Mouse (Mus musculus) lung, adult 18-20 months (tissue): ENCODE measurements at regions not wholly inside any gene's neighbourhood (a gene's known extent, or its start where the extent isn't known, plus 50 kb on each side); places are given as distances from the start of the nearest gene placed in this dataset.
A peak's percentile ranks its signal among the peaks of the same experiment; 100 is the strongest.

Experiments
- DNase-seq, 2 experiments: peaks; one replicate each; pipeline ENCODE4 v3.0.0; 2022; ENCODE audit warnings: mixed read lengths in 2 of 2

DNA sequence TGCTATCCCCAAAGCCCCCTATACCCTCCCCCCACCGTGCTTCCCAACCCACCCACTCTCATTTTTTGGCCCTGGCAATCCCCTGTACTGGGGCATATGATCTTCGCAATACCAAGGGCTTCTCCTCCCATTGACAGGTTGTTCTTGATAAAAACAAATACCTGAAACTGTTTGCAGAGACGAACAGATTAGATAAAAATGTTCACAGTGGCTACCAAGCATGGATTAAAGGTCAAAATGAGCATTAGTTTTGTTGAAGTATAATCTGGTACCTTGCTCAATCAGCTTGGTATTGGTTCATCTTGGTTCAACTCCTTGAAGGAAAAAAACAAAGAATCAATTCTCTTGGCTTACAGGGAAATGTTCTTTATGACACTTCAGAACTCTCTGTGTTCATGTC is 81.5 kb upstream of the Dab2 start:
- no peak for DNase-seq

DNA sequence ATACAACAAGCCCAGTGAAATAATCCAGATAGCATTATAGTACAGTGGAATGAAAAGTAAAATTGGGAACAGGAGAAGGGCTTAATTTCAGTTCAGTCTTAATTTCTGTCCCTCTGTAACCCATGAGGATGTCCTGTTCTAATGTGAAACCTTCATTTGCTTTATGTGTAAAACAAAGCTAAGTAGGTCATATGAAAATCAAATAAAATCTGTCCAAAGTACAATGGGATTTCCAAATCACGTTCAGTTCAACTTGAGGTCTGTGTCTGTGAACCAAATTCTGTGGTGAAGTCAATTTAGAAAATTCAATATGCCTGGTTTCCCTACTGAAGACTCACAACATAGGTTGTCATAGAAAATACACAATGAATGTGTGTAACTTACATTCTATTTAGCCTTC is 74.4 kb upstream of the Dab2 start:
- DNase-seq, result no peak

DNA sequence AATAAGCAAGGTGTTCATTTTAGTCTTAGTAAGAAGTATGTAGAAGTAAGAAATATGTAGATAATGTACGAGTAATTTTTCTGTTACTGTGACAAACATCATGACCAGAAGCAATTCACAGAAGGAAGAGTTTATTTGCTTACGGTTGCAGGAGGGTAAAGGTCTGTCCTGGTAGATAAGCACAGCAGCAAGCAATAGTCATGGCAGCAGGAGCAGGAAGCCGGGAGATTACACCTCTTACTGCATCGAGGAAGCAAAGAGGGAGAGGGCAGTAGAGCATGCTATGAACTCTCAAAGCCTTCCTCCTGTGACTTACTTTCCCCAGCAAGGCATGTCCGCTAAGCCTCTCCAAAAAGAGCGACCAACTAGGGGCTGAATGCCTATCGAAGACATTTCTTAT is 69.0 kb upstream of the Dab2 start:
- DNase-seq, result no peak

DNA sequence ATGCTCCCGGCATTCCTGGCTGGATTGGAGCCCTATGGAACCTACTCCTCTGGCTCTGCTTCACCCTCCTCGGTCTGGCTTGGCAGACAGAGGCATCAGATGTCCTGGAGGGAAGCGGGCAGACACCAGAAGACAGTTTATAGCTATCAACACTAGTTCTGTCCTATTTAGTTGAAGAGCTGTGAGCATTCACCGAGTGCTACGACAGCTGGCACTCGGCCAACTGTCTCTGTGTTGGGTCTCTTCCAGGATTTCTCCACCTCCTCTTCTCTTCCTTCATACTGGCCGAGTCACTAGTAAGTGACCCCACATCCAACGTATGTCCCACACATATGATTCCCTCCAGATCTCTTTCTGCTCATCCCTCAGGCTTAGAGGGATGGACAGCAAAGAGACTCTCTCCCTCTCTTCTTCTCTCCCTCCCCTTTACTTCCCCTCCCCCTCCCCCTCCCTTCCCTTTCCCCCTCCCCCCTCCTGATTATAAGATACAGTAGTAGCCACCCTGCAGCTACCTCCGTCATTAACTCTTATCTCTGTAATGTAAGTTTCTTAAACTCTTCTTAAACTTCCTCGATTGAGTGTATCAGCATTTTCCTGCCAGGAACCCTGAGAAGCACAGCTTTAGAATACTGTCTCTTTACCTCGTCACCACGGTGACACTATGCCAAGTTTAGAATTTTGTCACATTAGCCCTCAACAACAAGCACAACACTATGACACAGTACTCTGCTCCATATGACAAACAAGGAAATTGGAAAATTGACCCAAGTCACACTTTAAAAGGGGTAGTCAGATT is 68.1 kb upstream of the Dab2 start:
- no peak for DNase-seq

DNA sequence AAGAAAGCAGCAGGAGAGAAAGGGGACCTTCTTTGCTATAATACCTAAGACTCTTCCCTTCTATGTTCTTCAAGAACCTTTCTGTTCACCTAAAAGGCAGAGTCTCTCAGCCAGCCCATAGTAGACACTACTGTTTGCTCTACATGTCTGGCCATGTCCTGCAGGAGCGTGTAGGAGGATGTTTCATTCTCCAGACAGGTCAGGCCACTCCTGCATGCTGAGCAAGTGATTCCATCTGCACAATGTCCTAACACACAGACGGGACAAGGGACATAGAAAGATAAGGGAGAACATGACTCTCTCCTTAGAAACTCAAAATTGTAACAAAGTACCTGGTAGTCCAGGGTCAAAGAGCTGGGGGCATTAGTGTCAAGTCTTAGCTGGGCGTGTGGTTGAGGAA is 66.0 kb upstream of the Dab2 start:
- DNase-seq, result no peak

DNA sequence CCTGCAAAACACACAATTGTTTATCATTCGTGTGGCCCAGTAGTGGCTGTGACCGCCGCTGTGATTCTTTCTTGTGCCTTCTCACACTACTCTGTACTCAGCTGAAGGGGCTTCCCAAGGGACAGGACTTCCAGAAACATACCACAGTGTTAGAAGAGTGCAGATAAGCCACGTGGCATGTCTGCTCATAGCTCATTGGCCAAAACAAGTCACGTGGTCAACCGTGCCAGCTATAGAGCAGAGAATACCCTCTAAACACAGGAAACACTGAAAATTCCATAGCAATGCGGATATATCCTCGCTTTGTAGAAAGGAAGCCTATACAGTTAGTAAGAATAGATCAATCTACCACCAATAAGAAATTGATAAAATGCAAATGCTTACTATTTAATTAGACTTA is 63.0 kb upstream of the Dab2 start:
- no peak for DNase-seq

DNA sequence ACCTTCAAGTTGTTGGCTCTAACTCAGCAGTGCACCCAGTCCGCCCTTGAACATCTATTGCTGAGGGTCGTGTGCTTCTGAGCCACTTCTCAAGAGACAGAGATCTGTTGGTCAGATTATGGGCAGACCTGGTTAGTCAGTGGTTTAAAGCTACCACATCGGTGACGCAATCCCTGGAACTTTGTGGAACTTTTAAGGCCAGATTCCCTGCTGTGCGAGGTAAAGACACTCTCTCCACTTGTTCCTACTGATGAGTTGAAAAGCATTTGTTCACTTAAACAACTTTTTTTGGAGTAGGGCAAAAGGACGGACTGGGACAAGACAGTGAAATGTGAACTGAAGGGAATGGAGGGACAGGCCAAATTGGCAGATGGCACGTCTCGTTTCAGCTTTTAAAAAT is 61.9 kb upstream of the Dab2 start:
- peak in 1 of 2 experiments; percentile 10 for DNase-seq

DNA sequence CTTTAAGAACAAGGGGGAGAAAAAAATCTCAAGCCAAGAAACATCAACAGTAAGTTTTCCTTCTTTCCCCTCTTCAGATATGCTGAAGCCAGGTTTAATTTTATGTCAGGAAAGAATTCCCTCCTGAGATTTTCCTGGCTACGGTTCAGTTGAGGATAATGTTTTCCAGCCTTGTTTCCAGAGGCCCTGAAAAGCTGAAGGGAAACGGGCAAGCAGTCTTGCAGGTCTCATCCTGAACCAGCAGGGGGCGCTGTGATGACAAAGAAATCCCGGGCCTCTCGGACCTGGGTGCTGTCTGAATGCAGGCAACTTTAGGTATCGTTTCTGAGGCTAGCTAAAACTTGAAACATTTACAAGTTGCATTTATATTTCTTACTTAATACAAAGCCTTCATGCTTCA is 61.5 kb upstream of the Dab2 start:
- DNase-seq, result peak; percentile 63 to 69

DNA sequence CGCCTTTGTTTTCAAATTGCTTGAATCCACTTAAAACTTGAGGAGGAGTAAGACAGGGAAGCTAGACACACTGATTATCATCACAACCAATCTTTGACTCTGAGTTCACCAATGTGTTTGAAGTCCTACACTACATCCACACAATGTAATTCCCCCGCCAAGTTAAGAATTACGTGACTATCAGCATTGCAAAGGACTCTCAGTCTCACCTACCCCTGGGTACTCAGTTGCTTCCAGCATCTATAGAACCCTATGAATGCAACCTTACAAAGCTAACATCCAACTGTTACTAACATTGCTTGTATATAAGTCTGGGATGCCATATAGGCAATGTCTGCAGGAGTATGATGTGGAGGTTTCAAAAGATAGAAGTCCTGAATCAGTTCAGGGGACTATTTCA is 60.8 kb upstream of the Dab2 start:
- DNase-seq, result no peak

DNA sequence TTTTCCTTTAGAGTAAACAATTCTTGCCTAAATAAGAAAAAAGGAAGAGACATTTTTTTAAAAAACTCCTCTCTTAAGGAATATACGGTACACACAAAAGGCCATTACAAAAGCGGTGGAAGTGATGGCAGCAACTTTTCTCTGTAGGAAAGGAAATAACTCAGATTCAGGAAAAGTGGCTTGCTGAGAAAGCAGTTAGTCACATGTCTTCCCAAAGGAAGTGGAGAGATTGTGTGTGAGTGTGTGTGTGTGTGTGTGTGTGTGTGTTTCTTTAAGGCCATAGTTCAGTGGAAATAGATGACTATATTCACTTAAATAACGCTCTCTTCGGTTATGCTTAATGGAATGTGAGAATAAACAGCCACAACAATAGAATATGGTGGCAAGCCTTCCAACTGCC is 57.5 kb upstream of the Dab2 start:
- DNase-seq, result no peak

DNA sequence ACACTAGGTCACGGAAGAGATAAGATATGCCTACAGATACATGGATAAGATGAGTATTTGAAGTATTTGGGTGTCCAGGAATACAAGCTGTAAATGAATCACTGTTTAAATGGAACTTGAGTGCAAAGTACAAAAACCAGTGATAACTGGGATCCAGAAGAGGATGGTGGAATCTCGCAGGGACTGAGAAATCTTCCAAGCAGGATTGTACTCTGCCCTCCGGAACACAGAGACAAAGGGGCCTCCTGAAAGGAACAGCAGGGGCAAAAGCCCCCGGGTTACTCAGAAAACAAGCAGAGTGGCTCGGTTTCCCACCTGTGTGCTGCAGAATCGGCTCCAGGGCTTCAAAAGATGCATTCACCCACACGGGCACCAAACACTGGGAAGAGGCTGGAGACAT is 55.2 kb upstream of the Dab2 start:
- no peak for DNase-seq

DNA sequence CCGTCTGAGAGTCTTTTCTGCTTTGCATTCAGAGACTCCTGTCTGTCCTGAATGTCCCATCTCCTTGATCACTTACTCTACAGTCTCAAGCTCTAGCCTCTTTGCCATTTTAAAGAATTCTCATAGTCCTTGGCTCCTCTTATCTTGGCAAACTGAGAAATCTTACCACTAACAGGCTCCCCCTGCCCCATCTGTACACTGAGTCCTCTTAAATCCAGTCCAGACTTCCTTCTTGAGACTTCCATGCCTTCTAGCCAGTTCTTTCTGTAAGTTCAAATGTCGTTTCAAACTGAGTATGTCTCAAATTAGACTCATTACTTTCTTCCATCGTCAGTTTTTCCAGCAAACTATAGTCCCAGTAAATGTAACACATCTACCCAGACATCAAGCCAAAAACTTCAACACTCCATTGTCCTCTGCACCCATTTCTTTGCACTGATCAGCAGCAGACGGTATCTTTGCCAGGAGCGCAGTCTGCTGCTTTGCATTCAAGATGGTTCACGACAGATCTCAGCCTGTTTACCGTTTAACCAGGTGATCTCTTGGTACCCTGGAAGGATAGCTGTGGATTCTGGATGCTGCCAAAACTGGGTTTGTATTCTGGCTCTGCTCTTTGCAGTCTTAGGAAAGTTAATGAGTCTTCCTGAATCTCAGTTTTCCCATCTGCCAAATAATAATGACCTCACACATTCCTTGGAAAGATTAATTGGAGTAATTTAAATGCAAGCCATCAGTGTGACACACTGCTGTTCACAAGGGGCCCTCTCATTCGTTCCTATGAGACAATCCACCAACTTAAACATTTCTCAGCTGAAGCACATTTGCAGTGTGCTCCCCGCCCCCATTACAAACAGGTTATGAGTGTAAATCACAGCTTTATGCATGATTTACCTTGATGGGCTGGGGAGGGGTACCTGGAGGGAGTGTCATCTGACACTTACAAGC is 53.4 kb upstream of the Dab2 start:
- DNase-seq, result no peak

DNA sequence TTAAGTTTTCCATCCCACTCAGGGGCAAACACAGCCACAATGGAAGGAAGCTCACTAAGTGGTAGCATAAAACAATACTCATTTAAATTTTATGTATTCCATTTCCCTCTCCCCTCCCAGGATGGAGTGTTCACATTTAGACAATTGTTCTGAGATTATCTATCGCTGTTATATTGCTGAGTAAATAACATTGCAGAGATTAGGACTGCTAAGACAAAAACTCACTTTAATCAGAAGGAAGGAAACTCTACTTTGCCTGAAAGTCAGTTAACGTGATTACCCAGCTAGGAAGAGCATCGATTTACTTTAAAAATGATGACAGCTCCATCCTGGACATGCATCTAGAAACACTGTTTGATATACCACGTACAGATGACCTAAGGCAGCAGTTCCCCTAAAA is 51.1 kb upstream of the Dab2 start:
- no peak for DNase-seq
